Comparison of ENCODE assay signal across 25 mouse cellular contexts in genomic region chr19:34807173-34807572, GRCm38 (mm10).
A peak's percentile ranks its signal among the peaks of the same experiment; 100 is the strongest.
DNase-seq lines count a peak whose midpoint lies in the region; ATAC-seq and TF ChIP-seq lines count a peak whose summit lies in the region.
"Had no signal": no experiment of that assay in that cellular context is flagged by ENCODE, and none has a peak within 500 bp of the region (broad histone marks: within the 10 kb centered on the region; RNA-seq: fewer than 3 reads in every experiment).

No protein-coding gene starts in this region.

- H3K4me1 ChIP-seq in spleen, adult 2 months (ENCODE audit: control insufficient read depth, insufficient read depth, insufficient read length), result peaks cover 2% of the 10 kb centered on the region
- H3K4me1 ChIP-seq: heart, embryonic 13.5 days; limb, embryonic 13.5 days; lung, embryonic 15.5 days; stomach, embryonic 15.5 days had no signal

- DNase-seq in spleen, adult 2 months (ENCODE audit: low read depth in 1 of 2, low spot score in 2 of 2), result peak; percentile 18 to 37
- DNase-seq in spleen, postnatal 4 days (ENCODE audit: low spot score in 2 of 2), result no peak
- peak; percentile 60 for DNase-seq in MEL-GATA-1-ER (ENCODE audit: extremely low read depth, low read depth)
- peak; percentile 65 for DNase-seq in splenic B cell, adult 2 months (ENCODE audit: low read depth, low spot score)
- no peak for DNase-seq in urinary bladder, postnatal 10 days (ENCODE audit: low spot score)
- DNase-seq in right cerebral cortex, postnatal 14 days, result no peak
- no peak for DNase-seq in layer of hippocampus, postnatal 25 days (ENCODE audit: extremely low spot score in 1 of 2, low spot score in 1 of 2)
- DNase-seq: adrenal gland, postnatal 10 days; cerebellum, adult 18-20 months; cerebellum, postnatal 14 days; gastrocnemius, postnatal 25 days; heart, adult 2 months; heart, postnatal 10 days; kidney, adult 18-20 months; lung, postnatal 36 days had no signal

- TF ChIP-seq POLR2A in spleen, adult 2 months (IDR thresholded peaks at IDR 0.05; ENCODE audit: low read depth, low read length), result no peak

- 15% methylated on average over 5 of the region's 5 CpGs for WGBS in spleen, adult 2 months

- H3K27ac ChIP-seq in spleen, adult 2 months (ENCODE audit: insufficient read depth, low read length), result no peak overlapping the region
- H3K27ac ChIP-seq: heart, adult 2 months; heart, embryonic 13.5 days; layer of hippocampus, adult 2 months; limb, embryonic 13.5 days; lung, embryonic 15.5 days; stomach, embryonic 15.5 days had no signal

- TF ChIP-seq CTCF in spleen, adult 2 months (IDR thresholded peaks at IDR 0.05; ENCODE audit: extremely low read depth, insufficient read depth, insufficient read length, insufficient replicate concordance), result no peak

- no peaks in the 10 kb centered on the region for H3K27me3 ChIP-seq in spleen, adult 2 months (ENCODE audit: control insufficient read depth, insufficient read depth, low read length)
- no peaks in the 10 kb centered on the region for H3K27me3 ChIP-seq in splenic B cell, adult 2 months (ENCODE audit: control insufficient read depth, insufficient read depth, low read length, poor library complexity, severe bottlenecking)
- H3K27me3 ChIP-seq: heart, embryonic 13.5 days; limb, embryonic 13.5 days; lung, embryonic 15.5 days; Patski; stomach, embryonic 15.5 days had no signal

- peak; percentile 59 to 80 for ATAC-seq in hematopoietic stem cell, adult 5-6 weeks (replicated peaks in 1 of 2; ENCODE audit: insufficient read depth in 1 of 2, low FRiP score in 2 of 2, low TSS enrichment in 1 of 2, low read depth in 1 of 2, poor library complexity in 2 of 2, severe bottlenecking in 2 of 2)
- ATAC-seq: forebrain, embryonic 14.5 days; hindbrain, embryonic 16.5 days; midbrain, embryonic 16.5 days; Patski had no signal

- no peak overlapping the region for H3K4me3 ChIP-seq in spleen, adult 2 months (ENCODE audit: extremely low read depth, insufficient read depth, insufficient read length)
- H3K4me3 ChIP-seq: heart, adult 2 months; heart, embryonic 13.5 days; layer of hippocampus, adult 2 months; limb, embryonic 13.5 days; lung, embryonic 15.5 days; stomach, embryonic 15.5 days had no signal

- no peaks in the 10 kb centered on the region for H3K36me3 ChIP-seq in spleen, adult 2 months (ENCODE audit: control insufficient read depth, insufficient read depth, low read length)
- no peaks in the 10 kb centered on the region for H3K36me3 ChIP-seq in splenic B cell, adult 2 months (ENCODE audit: control insufficient read depth, insufficient read depth, low read length, poor library complexity, severe bottlenecking)
- H3K36me3 ChIP-seq: lung, embryonic 15.5 days; stomach, embryonic 15.5 days had no signal

Comparison
In these comparisons a context has a peak if more than half of its experiments do, and no peak if none do; other contexts are left out.
1. DNase-seq: peak in spleen, adult 2 months (2 of 2), MEL-GATA-1-ER (single experiment) and splenic B cell, adult 2 months (single experiment); none in spleen, postnatal 4 days (0 of 2), urinary bladder, postnatal 10 days (single experiment), right cerebral cortex, postnatal 14 days (single experiment) and layer of hippocampus, postnatal 25 days (0 of 2).